In the genomic region with DNA sequence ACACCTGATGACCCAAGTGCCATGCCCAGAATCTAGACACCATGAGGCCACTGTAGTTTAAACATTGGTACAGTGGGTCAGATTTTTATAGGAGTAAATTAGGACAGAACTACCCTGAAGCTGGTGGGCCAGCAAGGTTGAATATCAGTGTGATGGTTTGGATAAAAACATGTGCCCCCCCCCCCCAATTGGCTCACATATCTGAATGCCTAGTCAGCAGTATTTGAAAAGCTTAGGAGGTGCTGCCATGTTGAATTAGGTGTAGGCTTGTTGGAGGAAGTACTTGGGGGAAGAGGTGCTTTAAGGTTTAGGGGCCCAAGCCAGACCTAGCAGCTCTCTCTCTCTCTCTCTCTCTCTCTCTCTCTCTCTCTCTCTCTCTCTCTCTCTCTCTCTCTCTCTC, we compare ENCODE assay signal across 23 mouse cellular contexts.
A peak's percentile ranks its signal among the peaks of the same experiment; 100 is the strongest.
DNase-seq lines count a peak whose midpoint lies in the region; ATAC-seq and TF ChIP-seq lines count a peak whose summit lies in the region.
"Had no signal": no experiment of that assay in that cellular context is flagged by ENCODE, and none has a peak within 500 bp of the region (broad histone marks: within the 10 kb centered on the region; RNA-seq: fewer than 3 reads in every experiment).

No protein-coding gene starts in this region.

- no peak for ATAC-seq in hindbrain, postnatal 0 days
- ATAC-seq: activated CD4-positive, CD25-positive, alpha-beta regulatory T cell, adult 4 months; CD4-positive, CD25-positive, alpha-beta regulatory T cell, adult 4 months; forebrain, embryonic 13.5 days; forebrain, postnatal 0 days; Patski had no signal

- peak overlapping the region; percentile 90; the same call in 1 of the 2 replicates for H3K27ac ChIP-seq in hindbrain, embryonic 10.5 days
- no peak overlapping the region for H3K27ac ChIP-seq in hindbrain, postnatal 0 days
- H3K27ac ChIP-seq in CH12.LX (ENCODE audit: insufficient read depth, low read depth) (no peak overlapping the region), MEL (ENCODE audit: control insufficient read depth, low read depth, low read length) (no peak overlapping the region)
- H3K27ac ChIP-seq: forebrain, embryonic 13.5 days; forebrain, embryonic 15.5 days had no signal

- H3K79me2 ChIP-seq in CH12.LX (replicated peaks; ENCODE audit: control insufficient read depth, extremely low read depth, insufficient read depth, poor library complexity, severe bottlenecking) (no peaks in the 10 kb centered on the region), MEL (ENCODE audit: control insufficient read depth, insufficient read depth, low read length, poor library complexity) (no peaks in the 10 kb centered on the region)

- TF ChIP-seq RAD21 in CH12.LX (IDR thresholded peaks at IDR 0.05; ENCODE audit: low read depth, low read length), result no peak
- no peak for TF ChIP-seq RAD21 in MEL (IDR thresholded peaks at IDR 0.05; ENCODE audit: low read depth, low read length)

- H3K27me3 ChIP-seq in hindbrain, embryonic 10.5 days (ENCODE audit: insufficient read depth, poor library complexity, severe bottlenecking), result no peaks in the 10 kb centered on the region
- H3K27me3 ChIP-seq in hindbrain, postnatal 0 days (ENCODE audit: insufficient read depth, low read length), result no peaks in the 10 kb centered on the region
- H3K27me3 ChIP-seq in CH12.LX (replicated peaks) (no peaks in the 10 kb centered on the region), MEL (ENCODE audit: control insufficient read depth in 1 of 2, insufficient read depth in 2 of 2, low read length in 2 of 2) (no peaks in the 10 kb centered on the region)
- H3K27me3 ChIP-seq: embryonic facial prominence, embryonic 12.5 days; forebrain, embryonic 13.5 days; forebrain, embryonic 15.5 days; Patski had no signal

- in situ Hi-C loops in CH12.LX (cut with MboI; ENCODE audit: low pct_ligation_motif_present, low pct_unique_long_range_greater_than_20kb, low sequenced_read_pairs), result no loop called here

- TF ChIP-seq POLR2A in CH12.LX (IDR thresholded peaks at IDR 0.05; ENCODE audit: low read depth, low read length), result no peak
- no peak for TF ChIP-seq POLR2A in MEL (IDR thresholded peaks at IDR 0.05; ENCODE audit: control insufficient read depth in 1 of 2, insufficient read depth in 1 of 2, low read depth in 1 of 2, low read length in 2 of 2, poor library complexity in 1 of 2)

- no peak for TF ChIP-seq CTCF in hindbrain, postnatal 0 days (IDR thresholded peaks at IDR 0.05; ENCODE audit: low read depth)
- TF ChIP-seq CTCF in CH12.LX (conservative IDR thresholded peaks at IDR 0.05 in 1 of 2, IDR thresholded peaks at IDR 0.05 in 1 of 2; ENCODE audit: low read depth in 2 of 2, low read length in 2 of 2), result no peak
- no peak for TF ChIP-seq CTCF in MEL (IDR thresholded peaks at IDR 0.05 in 2 of 3, conservative IDR thresholded peaks at IDR 0.05 in 1 of 3; ENCODE audit: control insufficient read depth in 1 of 3, insufficient read depth in 1 of 3, low read depth in 2 of 3, low read length in 3 of 3, poor library complexity in 1 of 3, severe bottlenecking in 1 of 3)

- no peak overlapping the region for H3K4me3 ChIP-seq in hindbrain, embryonic 10.5 days
- H3K4me3 ChIP-seq in hindbrain, postnatal 0 days (ENCODE audit: low read length), result no peak overlapping the region
- H3K4me3 ChIP-seq in CH12.LX (replicated peaks in 1 of 3; ENCODE audit: low read depth in 2 of 3, low read length in 2 of 3, poor library complexity in 1 of 3) (no peak overlapping the region), MEL (ENCODE audit: control insufficient read depth in 1 of 2, insufficient read depth in 1 of 2, low read depth in 2 of 2, low read length in 2 of 2) (no peak overlapping the region)
- H3K4me3 ChIP-seq: embryonic facial prominence, embryonic 10.5 days; embryonic facial prominence, embryonic 12.5 days; forebrain, embryonic 13.5 days; forebrain, embryonic 15.5 days had no signal

- H3K36me3 ChIP-seq in hindbrain, embryonic 10.5 days, result no peaks in the 10 kb centered on the region
- no peaks in the 10 kb centered on the region for H3K36me3 ChIP-seq in hindbrain, postnatal 0 days (ENCODE audit: insufficient read depth, low read length)
- H3K36me3 ChIP-seq in CH12.LX (replicated peaks in 1 of 2; ENCODE audit: control insufficient read depth in 1 of 2, insufficient read depth in 1 of 2, low read length in 1 of 2), result no peaks in the 10 kb centered on the region
- H3K36me3 ChIP-seq in MEL (ENCODE audit: control insufficient read depth in 1 of 2, insufficient read depth in 2 of 2, low read length in 2 of 2), result no peaks in the 10 kb centered on the region
- H3K36me3 ChIP-seq: embryonic facial prominence, embryonic 10.5 days; embryonic facial prominence, embryonic 12.5 days; forebrain, embryonic 15.5 days; G1E had no signal

- no peak overlapping the region for H3K9ac ChIP-seq in hindbrain, postnatal 0 days (replicated peaks; ENCODE audit: low read length)
- no peak overlapping the region for H3K9ac ChIP-seq in CH12.LX (ENCODE audit: insufficient read depth, low read depth)
- H3K9ac ChIP-seq in MEL (ENCODE audit: control insufficient read depth, low read depth, low read length, poor library complexity, severe bottlenecking), result no peak overlapping the region
- H3K9ac ChIP-seq: embryonic facial prominence, embryonic 12.5 days; forebrain, embryonic 13.5 days; forebrain, embryonic 15.5 days; forebrain, postnatal 0 days had no signal

- H3K4me1 ChIP-seq in hindbrain, embryonic 10.5 days (replicated peaks), result peaks cover 47% of the 10 kb centered on the region
- H3K4me1 ChIP-seq in hindbrain, postnatal 0 days (ENCODE audit: insufficient read depth, low read length), result no peaks in the 10 kb centered on the region
- H3K4me1 ChIP-seq in CH12.LX (ENCODE audit: control insufficient read depth in 1 of 2, insufficient read depth in 2 of 2) (no peaks in the 10 kb centered on the region), MEL (ENCODE audit: control insufficient read depth in 1 of 2, insufficient read depth in 2 of 2, low read length in 2 of 2) (no peaks in the 10 kb centered on the region)

- TF ChIP-seq EP300 in CH12.LX (IDR thresholded peaks at IDR 0.05; ENCODE audit: low read length) (no peak), MEL (IDR thresholded peaks at IDR 0.05; ENCODE audit: low read depth in 1 of 2, low read length in 2 of 2) (no peak)

- DNase-seq in hindbrain, embryonic 10.5 days (ENCODE audit: low spot score), result no peak
- no peak for DNase-seq in hindbrain, postnatal 0 days (ENCODE audit: low spot score)
- DNase-seq in CH12.LX (ENCODE audit: extremely low read depth) (no peak), MEL (ENCODE audit: low read depth, low spot score) (no peak)
- no peak for DNase-seq in thymus, postnatal 14 days
- DNase-seq: adrenal gland, adult 8-10 months; adrenal gland, postnatal 14 days; adrenal gland, postnatal 36 days; B cell, adult 2 months; cerebellum, adult 11-12 months; cerebellum, adult 2 months; cerebellum, adult 9-10 months; cerebellum, postnatal 10 days; cerebellum, postnatal 25 days; forebrain, postnatal 0 days had no signal

- no peak overlapping the region for H3K4me2 ChIP-seq in hindbrain, postnatal 0 days (ENCODE audit: low read depth, low read length)
- no peak overlapping the region for H3K4me2 ChIP-seq in CH12.LX (ENCODE audit: insufficient read depth, low read depth, poor library complexity, severe bottlenecking)
- H3K4me2 ChIP-seq: embryonic facial prominence, embryonic 12.5 days; forebrain, embryonic 13.5 days; forebrain, embryonic 15.5 days had no signal

- dilution Hi-C loops in CH12.LX (cut with MboI; ENCODE audit: extremely low pct_ligation_motif_present, extremely low pct_unique_long_range_greater_than_20kb, low sequenced_read_pairs), result no loop called here

- no peaks in the 10 kb centered on the region for H3K9me3 ChIP-seq in hindbrain, embryonic 10.5 days
- H3K9me3 ChIP-seq in hindbrain, postnatal 0 days (ENCODE audit: low read length), result no peaks in the 10 kb centered on the region
- H3K9me3 ChIP-seq in CH12.LX (replicated peaks; ENCODE audit: low read length) (no peaks in the 10 kb centered on the region), MEL (replicated peaks; ENCODE audit: insufficient read depth, low read length) (no peaks in the 10 kb centered on the region)
- H3K9me3 ChIP-seq: embryonic facial prominence, embryonic 10.5 days; embryonic facial prominence, embryonic 12.5 days; forebrain, embryonic 13.5 days; forebrain, embryonic 15.5 days; G1E had no signal

TF ChIP-seq in CH12.LX, 34 proteins besides CTCF, POLR2A, EP300 and RAD21:
- TF ChIP-seq NRF1 (IDR thresholded peaks at IDR 0.05; ENCODE audit: low read depth, low read length), result no peak
- peak; percentile 57; the same call in 1 of the 2 replicates for TF ChIP-seq MAFK (IDR thresholded peaks at IDR 0.05; ENCODE audit: insufficient replicate concordance, low read length)
TF ChIP-seq in CH12.LX: peak in this region for 1.

TF ChIP-seq in MEL, 35 proteins besides CTCF, POLR2A, EP300 and RAD21:
- TF ChIP-seq MAFK (IDR thresholded peaks at IDR 0.05; ENCODE audit: borderline replicate concordance, low read depth, low read length) (peak; percentile 31; the same call in 1 of the 2 replicates), E2F4 (IDR thresholded peaks at IDR 0.05; ENCODE audit: borderline replicate concordance, low read depth, low read length) (no peak), ETS1 (IDR thresholded peaks at IDR 0.05; ENCODE audit: low read depth, low read length) (no peak)
TF ChIP-seq in MEL: peak in this region for 1.
